Mouse (Mus musculus) heart, embryonic 15.5 days (tissue): ENCODE data around the gene Kbtbd12. TPM values are rescaled to one million over a fixed set of nuclear protein-coding genes. Genes with fewer than 3 reads are reported as not detected.

Source experiments
- ATAC-seq: fragments of 200-750 bp; cut with Nextera tagmentation; replicated peaks from 2 replicates; pipeline ENCODE4 v1.8.0; 2017; ENCODE audit warnings: low read depth, moderate TSS enrichment; ENCODE audit not compliant: insufficient number of reproducible peaks, insufficient read depth, low FRiP score
- H3K27ac ChIP-seq: fragments of 300-500 bp; sonication (generic); 2 replicates; pipeline ENCODE4 v1.5.1; 2015; ENCODE audit warnings: mild to moderate bottlenecking, inconsistent platforms
- H3K27me3 ChIP-seq: fragments of 300-500 bp; sonication (generic); 2 replicates; pipeline ENCODE4 v1.6.1; 2015; ENCODE audit warnings: inconsistent platforms
- H3K36me3 ChIP-seq: fragments of 300-500 bp; sonication (generic); 2 replicates; pipeline ENCODE4 v1.6.1; 2015; ENCODE audit warnings: mild to moderate bottlenecking, inconsistent platforms
- H3K4me1 ChIP-seq: fragments of 300-500 bp; sonication (generic); replicated peaks from 2 replicates; pipeline ENCODE4 v1.6.1; 2015; ENCODE audit warnings: inconsistent platforms
- H3K4me2 ChIP-seq: fragments of 300-500 bp; sonication (generic); 2 replicates; pipeline ENCODE4 v1.6.1; 2015; ENCODE audit warnings: inconsistent platforms, mild to moderate bottlenecking, moderate library complexity
- H3K4me3 ChIP-seq: fragments of 300-500 bp; sonication (generic); 2 replicates; pipeline ENCODE4 v1.5.1; 2015; ENCODE audit warnings: mild to moderate bottlenecking, inconsistent platforms
- H3K9ac ChIP-seq: fragments of 300-500 bp; sonication (generic); 2 replicates; pipeline ENCODE4 v1.6.1; 2015; ENCODE audit warnings: mild to moderate bottlenecking, inconsistent platforms
- H3K9me3 ChIP-seq: fragments of 300-500 bp; sonication (generic); replicated peaks from 2 replicates; pipeline ENCODE4 v1.6.1; 2016; ENCODE audit warnings: inconsistent platforms
- WGBS: fragments of 180-500 bp; shearing (Covaris S2); methylation state at CpG from one replicate; pipeline ENCODE4 v1.1.7; 2015; ENCODE audit warnings: mixed read lengths; 5-methylcytosine and 5-hydroxymethylcytosine counted together
- polyA plus RNA-seq: library from polyadenylated mRNA; unstranded; fragments of >200 nt; fragmentation: Nextera tagmentation; extraction: Ambion mirVana; gene quantifications from 2 replicates; pipeline ENCODE4 v1.2.1, GENCODE M21; 2015

Kbtbd12 gene
- 25.5 and 25.6 TPM in 2 replicates for polyA plus RNA-seq

DNA sequence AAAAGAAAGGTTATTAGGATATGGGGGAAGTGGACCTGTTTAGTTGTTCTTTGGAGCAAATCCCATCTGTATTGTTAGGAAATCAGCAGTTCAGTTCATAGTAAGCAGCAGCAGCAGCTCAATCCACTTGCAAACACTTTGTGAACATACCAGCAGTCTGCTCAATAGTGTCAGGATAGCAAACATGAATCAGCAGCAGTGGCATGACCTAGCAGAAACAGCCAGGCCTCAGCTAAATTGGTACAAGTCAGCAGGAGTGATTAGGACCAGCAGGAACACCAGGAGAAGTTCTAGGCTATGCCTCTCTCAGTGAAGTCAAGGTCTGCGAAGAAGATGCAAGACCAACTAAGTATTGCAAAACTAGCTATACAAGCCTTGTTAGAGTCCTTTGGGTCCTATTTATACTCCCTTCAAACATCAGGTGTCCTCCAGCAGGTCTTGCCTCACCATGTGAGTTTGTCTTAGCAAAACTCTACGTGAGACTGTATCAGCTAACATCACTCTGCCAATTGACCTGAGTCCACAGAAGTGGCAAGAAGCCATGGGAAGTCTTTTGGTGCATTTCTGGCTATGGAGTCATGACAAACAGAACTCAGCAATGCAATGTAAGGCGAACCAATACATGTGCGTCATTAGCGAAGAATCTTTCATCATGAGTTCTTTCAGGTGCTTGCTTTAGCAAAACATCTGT lies at the start of gene Kbtbd12:
Gene Kbtbd12 (minus strand): TSS at position 340 of the 691 bp plus-strand sequence.
- Histone ChIP-seq H3K4me2 (no peak within 1 kb of the TSS), H3K27me3 (no peaks in the 10 kb centered on the region), H3K9me3 (no peaks in the 10 kb centered on the region), H3K4me1 (peaks cover 17% of the 10 kb centered on the region; the same call in 1 of the 2 replicates), H3K36me3 (no peaks in the 10 kb centered on the region), H3K9ac (no peak within 1 kb of the TSS), H3K27ac (no peak within 1 kb of the TSS), H3K4me3 (no peak within 1 kb of the TSS)
- no peak for ATAC-seq
- 92% methylated on average over 5 of the region's 5 CpGs for WGBS

DNA sequence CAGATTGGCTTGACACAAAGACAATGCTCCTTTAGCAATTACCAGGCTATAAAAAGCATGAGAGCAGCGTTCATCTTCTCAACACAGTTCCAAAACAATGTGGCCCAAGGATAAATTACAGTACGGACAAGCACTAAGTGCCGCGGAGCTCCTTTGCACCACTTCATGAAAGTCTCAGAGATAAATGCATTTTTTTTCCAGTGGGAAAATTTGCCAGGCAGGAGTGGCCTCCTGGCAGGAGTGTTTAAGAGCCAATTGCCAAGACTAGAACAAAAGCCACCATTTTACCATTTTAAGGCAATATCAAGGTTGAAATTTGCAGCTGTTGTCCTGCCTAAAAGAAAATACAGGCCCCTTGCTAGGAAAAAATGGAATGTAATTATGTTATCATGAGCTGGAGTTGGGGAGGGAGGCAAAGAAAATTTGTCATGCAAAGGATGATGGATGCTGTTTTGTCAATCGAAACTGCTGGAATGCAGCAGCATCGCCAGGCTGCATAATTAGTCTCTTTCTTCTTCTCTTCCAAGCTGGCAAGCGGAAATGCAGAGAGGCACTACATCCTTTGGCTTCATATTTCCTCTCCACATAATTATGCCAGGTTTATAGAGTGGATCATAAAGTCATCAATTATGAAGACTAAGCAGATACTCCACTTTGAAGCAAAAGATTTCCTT lies 45.8 kb upstream of the Kbtbd12 start:
- Histone ChIP-seq H3K4me1 (no peaks in the 10 kb centered on the region), H3K4me2 (no peak overlapping the region), H3K4me3 (no peak overlapping the region), H3K27ac (no peak overlapping the region), H3K36me3 (no peaks in the 10 kb centered on the region), H3K9me3 (no peaks in the 10 kb centered on the region), H3K9ac (no peak overlapping the region), H3K27me3 (no peaks in the 10 kb centered on the region)
- WGBS, result 53% methylated on average over 7 of the region's 7 CpGs
- ATAC-seq, result no peak

DNA sequence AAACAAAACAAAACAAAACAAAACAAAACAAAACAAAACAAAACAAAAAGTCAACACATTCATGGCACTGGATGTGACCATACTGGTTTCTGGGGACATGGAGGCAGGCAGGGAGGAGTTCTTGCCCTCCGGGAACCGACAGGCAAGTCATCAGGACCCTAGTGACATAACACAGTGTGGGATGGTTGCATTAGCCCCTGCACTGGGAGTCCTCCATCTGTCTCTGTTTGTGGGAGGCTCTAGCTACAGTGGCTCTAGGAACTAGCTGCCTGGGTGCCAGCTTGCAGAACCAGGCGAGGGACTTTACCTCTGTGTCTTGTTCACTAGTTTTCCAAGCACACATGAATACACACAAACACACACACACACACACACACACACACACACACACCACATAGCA lies 43.3 kb upstream of the Kbtbd12 start:
- no peak overlapping the region for H3K4me3 ChIP-seq
- no peak overlapping the region for H3K9ac ChIP-seq
- WGBS, result 72% methylated on average over 3 of the region's 3 CpGs
- no peak overlapping the region for H3K4me2 ChIP-seq
- ATAC-seq, result no peak
- H3K36me3 ChIP-seq, result no peaks in the 10 kb centered on the region
- H3K27me3 ChIP-seq, result no peaks in the 10 kb centered on the region
- H3K9me3 ChIP-seq, result no peaks in the 10 kb centered on the region
- no peaks in the 10 kb centered on the region for H3K4me1 ChIP-seq
- H3K27ac ChIP-seq, result no peak overlapping the region

DNA sequence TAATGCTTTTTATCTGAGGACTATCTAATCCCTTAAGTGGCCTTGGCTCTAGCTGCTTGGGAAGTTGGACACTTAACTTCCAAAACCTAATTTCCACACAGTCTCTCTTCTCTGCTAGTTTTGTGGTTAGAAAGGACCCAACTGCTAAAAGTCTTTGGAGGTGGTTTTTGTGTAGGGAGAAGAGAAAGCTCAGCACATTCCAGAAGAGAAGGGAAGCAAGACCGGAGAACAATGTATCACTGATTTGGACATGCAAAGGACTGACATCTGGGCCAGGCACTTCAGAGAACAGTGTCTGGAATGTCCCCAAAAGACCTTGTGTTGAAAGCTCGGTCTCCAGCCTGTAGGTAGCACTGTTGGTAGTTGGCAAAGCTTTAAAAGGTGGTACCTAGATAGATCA lies 40.0 kb upstream of the Kbtbd12 start:
- H3K9me3 ChIP-seq, result no peaks in the 10 kb centered on the region

DNA sequence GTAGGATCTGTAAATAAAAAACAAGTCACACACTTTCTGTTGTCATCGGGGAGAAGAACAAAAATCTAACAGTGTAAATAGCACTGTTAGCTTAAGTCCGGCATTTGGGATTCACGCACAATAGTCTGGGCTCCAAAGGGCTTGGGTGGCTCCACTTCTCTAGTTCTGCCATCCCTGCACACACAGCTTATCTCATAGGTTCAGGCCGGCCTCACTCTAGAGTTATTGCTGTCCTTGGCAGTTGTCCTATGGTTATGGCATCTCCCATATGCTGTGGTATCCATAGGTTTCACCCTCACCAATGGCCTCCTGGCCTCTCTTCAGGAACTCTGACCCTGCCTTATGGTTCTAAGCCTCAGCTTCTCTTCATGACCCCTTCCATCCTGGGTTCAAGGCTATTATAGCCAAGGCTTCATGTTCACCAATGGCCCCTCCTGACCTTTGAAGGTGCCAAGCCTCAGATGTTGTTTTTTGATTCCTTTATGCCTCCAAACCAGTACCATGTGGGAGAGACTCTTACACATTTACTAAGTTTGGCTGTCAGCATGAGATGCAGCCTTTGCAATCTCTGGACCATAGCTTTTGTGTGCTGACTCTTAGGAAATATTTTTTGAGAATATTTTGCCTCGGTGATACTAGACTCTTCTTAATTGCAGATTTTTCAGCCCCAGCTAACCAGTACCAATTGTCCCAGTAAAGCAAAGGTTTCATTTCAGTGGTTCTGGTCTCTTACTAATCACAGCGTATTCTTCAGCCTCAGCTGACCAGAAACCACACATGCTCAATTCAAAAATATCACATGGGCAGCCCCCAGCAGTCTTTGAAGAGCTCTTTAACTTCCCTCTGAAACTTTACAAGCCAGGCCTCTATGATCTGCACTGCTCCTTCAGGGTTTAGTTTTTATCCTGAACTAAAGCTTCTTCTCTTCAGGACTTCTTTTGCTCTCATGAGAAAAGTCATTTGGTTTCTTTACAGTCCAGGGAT lies 39.3 kb upstream of the Kbtbd12 start:
- no peak for ATAC-seq
- no peak overlapping the region for H3K4me2 ChIP-seq
- H3K27ac ChIP-seq, result no peak overlapping the region
- no peaks in the 10 kb centered on the region for H3K4me1 ChIP-seq
- H3K9ac ChIP-seq, result no peak overlapping the region
- WGBS, result 86% methylated on average over 6 of the region's 6 CpGs
- H3K36me3 ChIP-seq, result no peaks in the 10 kb centered on the region
- no peaks in the 10 kb centered on the region for H3K9me3 ChIP-seq
- H3K4me3 ChIP-seq, result no peak overlapping the region
- no peaks in the 10 kb centered on the region for H3K27me3 ChIP-seq

More for the DNA sequence above, 40.0 kb upstream of the Kbtbd12 start:
- 42% methylated on average over 2 of the region's 2 CpGs for WGBS
- Histone ChIP-seq H3K4me2 (no peak overlapping the region), H3K4me1 (no peaks in the 10 kb centered on the region), H3K27ac (no peak overlapping the region), H3K4me3 (no peak overlapping the region), H3K27me3 (no peaks in the 10 kb centered on the region), H3K36me3 (no peaks in the 10 kb centered on the region), H3K9ac (no peak overlapping the region)
- no peak for ATAC-seq

DNA sequence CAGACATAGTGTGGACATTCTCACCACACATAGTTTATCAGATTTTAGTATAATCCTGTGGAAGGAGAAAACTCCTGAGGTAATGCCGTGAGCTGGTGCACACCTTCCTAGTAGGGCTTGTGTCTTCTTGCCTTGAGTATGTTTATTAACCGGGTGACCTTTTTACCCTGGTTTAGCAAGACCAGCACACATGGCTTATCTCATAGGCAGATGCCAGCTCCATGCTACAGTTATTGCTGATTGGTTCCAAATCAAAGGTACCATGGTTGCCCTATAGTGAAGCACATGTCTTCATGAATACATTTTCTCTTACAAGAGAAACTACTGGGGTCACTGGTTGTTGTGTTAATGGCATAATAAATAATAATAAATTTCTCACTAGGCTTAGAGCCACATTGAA lies 38.1 kb upstream of the Kbtbd12 start:
- Histone ChIP-seq H3K9ac (no peak overlapping the region), H3K27ac (no peak overlapping the region), H3K4me3 (no peak overlapping the region), H3K4me2 (no peak overlapping the region), H3K9me3 (no peaks in the 10 kb centered on the region), H3K27me3 (no peaks in the 10 kb centered on the region), H3K36me3 (no peaks in the 10 kb centered on the region), H3K4me1 (no peaks in the 10 kb centered on the region)
- no peak for ATAC-seq
- WGBS, result 84% methylated on average over 2 of the region's 2 CpGs

DNA sequence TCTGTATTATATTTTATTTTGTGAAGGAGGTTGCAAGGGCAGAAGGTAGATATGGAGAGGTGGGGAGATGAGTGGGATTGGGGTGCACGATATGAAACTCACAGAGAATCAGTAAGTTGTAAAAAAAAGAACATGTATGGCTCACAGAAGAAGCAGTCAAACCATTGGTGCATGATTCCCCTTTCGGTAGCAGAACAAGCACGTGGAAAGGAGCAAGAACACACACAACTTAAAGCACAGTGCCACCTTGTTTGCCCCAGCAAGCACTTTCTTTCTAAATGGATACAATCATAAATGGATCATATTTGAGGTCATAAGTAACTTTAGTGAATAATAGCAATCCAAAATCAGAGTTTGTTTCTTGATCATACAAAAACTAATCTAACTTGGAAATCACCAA lies 24.5 kb upstream of the Kbtbd12 start:
- Histone ChIP-seq H3K36me3 (no peaks in the 10 kb centered on the region), H3K4me2 (no peak overlapping the region), H3K4me1 (no peaks in the 10 kb centered on the region), H3K27ac (no peak overlapping the region), H3K4me3 (no peak overlapping the region), H3K27me3 (no peaks in the 10 kb centered on the region), H3K9me3 (no peaks in the 10 kb centered on the region), H3K9ac (no peak overlapping the region)
- 78% methylated on average over 3 of the region's 3 CpGs for WGBS
- no peak for ATAC-seq

DNA sequence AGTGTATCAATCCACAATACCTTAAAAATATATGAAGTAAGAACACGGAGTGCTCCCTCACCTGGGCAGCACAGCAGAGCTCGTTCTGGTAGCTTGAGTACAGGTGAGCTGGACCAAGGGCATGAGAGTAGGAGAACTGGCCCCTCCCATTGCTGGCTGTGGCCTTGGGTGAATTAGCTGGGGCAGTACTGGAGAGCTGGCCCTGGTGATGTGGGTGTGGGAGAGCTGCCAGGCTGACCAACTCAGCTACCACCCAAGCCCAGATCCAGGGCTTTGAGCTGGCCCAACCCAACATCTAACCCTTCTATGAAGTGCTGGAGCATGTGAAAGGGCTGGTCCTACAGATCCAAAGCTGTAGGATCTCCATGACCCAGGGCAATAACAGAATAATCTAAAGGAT lies 23.9 kb upstream of the Kbtbd12 start:
- Histone ChIP-seq H3K27me3 (no peaks in the 10 kb centered on the region), H3K27ac (no peak overlapping the region), H3K4me1 (no peaks in the 10 kb centered on the region), H3K9ac (no peak overlapping the region), H3K4me2 (no peak overlapping the region), H3K4me3 (no peak overlapping the region), H3K9me3 (no peaks in the 10 kb centered on the region), H3K36me3 (no peaks in the 10 kb centered on the region)
- WGBS, result 88% methylated on average over 2 of the region's 2 CpGs
- no peak for ATAC-seq

DNA sequence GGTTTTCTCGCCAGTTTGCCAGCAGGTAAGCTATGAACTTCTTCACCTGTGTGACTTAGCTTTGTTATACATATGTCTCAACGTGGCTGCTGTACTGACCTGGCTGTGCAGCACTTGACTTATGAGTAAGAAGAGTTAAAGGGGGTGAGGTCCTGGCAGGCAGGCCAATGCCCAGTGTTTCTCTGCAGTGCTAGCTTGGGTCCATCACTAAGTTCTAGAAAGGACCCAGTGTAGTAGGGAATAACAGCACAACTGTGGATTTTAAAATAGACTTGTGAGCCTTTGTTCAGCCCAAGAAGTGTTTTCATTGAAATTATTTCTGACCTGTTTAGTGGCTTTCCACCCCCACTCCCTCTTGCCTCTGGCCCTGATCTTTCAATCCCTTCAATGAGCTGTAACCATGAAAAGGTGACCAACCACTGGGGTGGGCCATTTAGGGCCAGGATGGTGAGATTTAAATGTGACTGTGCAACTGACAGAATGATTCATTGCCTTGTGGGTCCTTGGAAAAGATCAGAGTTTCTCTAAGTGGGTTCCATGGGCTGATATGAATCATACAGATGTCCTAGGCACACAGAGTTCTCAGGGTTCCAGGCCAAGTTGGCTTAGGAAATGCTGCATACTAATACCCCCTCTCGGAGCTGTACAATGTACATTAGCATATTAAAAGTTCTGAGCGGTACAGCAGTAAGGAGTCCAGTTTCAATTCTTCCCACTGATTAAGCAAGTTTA lies 10.0 kb upstream of the Kbtbd12 start:
- Histone ChIP-seq H3K27ac (no peak overlapping the region), H3K4me1 (no peaks in the 10 kb centered on the region), H3K4me2 (no peak overlapping the region), H3K27me3 (no peaks in the 10 kb centered on the region), H3K4me3 (no peak overlapping the region), H3K36me3 (no peaks in the 10 kb centered on the region), H3K9ac (no peak overlapping the region), H3K9me3 (no peaks in the 10 kb centered on the region)
- WGBS, result 80% methylated on average over 4 of the region's 4 CpGs
- ATAC-seq, result no peak

DNA sequence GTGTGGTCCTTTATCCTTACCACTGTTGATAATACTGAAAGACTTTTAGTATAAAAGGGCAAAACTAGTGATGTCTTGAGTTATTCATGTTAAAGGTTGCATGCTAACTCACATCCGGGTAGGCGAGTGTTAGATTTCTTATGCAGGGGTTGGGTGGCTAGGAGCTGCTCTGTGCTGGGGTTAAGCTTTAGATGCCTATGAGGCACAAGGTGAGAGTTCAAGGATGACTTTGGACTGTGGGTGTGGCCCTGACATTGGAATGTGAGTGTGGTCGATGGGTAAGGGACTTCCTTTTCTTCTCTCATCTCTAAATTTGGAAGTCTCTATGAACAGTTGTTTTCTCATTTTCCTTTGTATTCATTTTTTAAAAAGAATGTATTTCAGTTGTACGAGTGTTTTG lies 7.0 kb upstream of the Kbtbd12 start:
- no peaks in the 10 kb centered on the region for H3K36me3 ChIP-seq
- no peak for ATAC-seq
- H3K4me3 ChIP-seq, result no peak overlapping the region
- H3K4me1 ChIP-seq, result peaks cover 8% of the 10 kb centered on the region; the same call in 1 of the 2 replicates
- no peaks in the 10 kb centered on the region for H3K27me3 ChIP-seq
- no peak overlapping the region for H3K27ac ChIP-seq
- no peaks in the 10 kb centered on the region for H3K9me3 ChIP-seq
- H3K9ac ChIP-seq, result no peak overlapping the region
- 75% methylated on average over 4 of the region's 4 CpGs for WGBS
- H3K4me2 ChIP-seq, result no peak overlapping the region
